Mouse (Mus musculus): ENCODE data around the gene Cryba2. TPM values are rescaled to one million over a fixed set of nuclear protein-coding genes. Genes with fewer than 3 reads are reported as not detected.
A peak's percentile ranks its signal among the peaks of the same experiment; 100 is the strongest.

Gene Cryba2
- total RNA-seq, 2 experiments from 2014 or later = not detected

GRCm38 (mm10) chr1:74885369-74886042 lies 7.4 kb downstream of the Cryba2 start, which contains the start of gene Fev:
TSS of gene Fev (minus strand) at chr1:74885419.
- ATAC-seq (replicated peaks; ENCODE audit: low FRiP score, low TSS enrichment, poor library complexity, severe bottlenecking) = no peak

DNA sequence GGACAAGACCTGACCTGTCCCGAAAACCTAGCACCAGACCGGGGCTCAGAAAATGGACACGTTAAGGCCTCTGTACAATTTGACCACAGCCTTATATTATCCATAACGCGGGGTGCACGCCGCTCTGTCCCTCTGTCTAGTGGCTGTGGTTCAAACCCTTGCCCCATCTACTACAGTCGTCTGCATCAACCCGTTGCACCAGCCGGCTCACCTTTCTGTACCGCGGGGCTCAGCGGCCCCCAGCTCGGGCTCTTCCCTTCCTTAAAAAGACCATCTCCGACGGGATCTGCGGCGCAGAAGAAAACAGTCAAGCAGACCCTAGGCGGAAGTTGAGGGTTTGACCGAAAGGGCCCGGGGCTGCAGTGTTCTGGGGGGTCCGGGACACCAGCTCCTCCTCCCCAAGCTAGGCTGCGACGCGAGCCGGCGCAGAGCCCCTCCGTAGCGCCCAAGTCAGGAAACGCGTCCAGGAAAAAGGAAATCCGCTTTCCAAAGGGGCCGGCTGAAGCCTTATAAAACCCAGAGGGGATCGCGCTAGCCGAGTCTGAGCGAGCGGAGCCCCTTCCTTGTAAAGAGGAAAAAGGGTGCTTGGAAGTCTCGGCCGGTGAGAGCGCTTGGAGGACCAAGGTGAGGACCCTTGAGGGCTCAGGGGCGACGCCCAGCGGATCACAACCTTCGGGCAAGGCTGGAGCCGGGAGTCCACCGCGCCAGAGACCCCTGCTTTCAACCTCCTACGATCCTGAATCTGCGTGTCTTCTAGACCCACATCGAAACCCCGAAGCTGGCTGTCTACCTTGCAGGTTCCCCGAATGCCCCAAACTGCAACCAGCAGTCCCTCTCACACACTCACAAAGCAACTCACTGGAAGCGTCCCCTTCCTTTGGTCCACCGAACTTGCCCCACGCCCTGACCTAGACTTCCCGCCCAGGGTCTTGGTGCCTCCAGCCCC lies 8.5 kb downstream of the Cryba2 start:
- ATAC-seq (replicated peaks; ENCODE audit: low FRiP score, low TSS enrichment, poor library complexity, severe bottlenecking) = no peak

GRCm38 (mm10) chr1:74883441-74883840 lies 9.5 kb downstream of the Cryba2 start:
- no peak for ATAC-seq (replicated peaks; ENCODE audit: low FRiP score, low TSS enrichment, poor library complexity, severe bottlenecking)

DNA sequence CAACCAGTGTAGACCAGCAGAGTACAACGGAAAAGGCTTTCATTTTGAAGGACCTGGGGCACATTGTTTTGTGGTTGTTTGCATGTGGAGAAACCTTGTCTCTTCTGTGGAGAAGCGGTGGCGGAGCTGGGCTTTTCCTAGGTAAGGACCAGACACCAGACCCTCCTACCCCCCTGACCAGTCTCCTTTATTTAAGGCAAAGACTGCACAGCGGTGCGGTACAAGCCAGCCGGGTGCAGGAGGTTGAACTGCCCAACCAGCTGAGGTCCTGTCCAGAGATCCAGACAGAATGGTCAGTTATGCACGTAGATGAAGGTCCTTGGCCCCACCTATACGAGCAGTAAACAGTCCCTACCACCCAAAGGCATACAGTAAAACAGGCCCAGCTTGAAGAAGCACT lies 10.1 kb downstream of the Cryba2 start:
- ATAC-seq (replicated peaks; ENCODE audit: low FRiP score, low TSS enrichment, poor library complexity, severe bottlenecking) = no peak

DNA sequence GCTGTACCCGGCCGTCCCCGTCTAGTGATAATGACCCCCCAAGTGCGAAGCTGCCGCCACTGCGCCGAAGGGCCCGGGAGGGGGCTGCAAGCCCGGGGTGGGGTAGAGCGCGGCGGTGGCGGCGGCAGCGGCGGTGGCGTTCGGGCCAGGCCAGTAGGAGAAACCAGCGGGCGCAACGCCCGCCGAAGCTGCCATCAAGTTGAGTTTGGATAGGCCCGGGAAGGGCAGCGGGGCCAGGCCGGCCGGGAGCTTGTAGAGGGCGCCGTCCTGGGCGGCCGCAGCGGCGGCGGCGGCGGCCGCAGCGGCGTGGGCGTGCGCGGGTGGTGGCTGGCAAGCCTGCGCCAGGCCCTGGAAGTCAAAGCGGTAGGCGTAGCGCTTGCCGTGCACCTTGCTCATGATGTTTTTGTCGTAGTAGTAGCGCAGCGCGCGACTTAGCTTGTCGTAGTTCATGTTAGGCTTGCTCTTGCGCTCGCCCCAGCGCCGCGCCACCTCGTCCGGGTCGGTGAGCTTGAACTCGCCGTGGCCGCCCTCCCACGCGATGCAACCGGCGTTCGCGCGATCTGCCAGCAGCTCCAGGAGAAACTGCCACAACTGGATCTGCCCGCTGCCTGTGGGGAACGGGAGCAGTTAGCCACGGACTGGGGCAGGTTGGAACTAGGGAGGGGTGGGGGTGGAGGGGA lies 10.7 kb downstream of the Cryba2 start:
- no peak for ATAC-seq (replicated peaks; ENCODE audit: low FRiP score, low TSS enrichment, poor library complexity, severe bottlenecking)

- peak; percentile 74; the same call in 1 of the 2 replicates for ATAC-seq (replicated peaks; ENCODE audit: low FRiP score, low TSS enrichment, poor library complexity, severe bottlenecking)
Measured at GRCm38 (mm10) chr1:74880785-74881360, 12.1 kb downstream of the Cryba2 start.

DNA sequence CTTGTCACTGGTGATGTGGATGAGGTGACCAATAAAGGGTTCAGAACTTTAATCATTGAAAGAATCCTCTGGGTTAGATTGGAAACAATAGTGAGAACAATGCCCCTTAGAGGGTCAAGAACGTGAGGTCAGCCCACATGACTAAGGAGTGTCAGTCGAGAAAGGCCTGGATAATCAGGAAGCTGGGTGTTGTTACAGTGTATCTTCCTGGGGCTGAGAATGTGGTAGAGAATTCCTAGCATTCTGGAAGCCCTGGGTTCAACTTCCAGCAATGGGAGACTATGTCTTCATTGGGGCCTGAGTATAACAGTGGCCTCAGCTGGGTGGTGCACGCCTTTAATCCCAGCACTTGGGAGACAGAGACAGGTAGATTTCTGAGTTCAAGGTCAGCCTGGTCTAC lies 15.7 kb downstream of the Cryba2 start:
- no peak for ATAC-seq (replicated peaks; ENCODE audit: low FRiP score, low TSS enrichment, poor library complexity, severe bottlenecking)

DNA sequence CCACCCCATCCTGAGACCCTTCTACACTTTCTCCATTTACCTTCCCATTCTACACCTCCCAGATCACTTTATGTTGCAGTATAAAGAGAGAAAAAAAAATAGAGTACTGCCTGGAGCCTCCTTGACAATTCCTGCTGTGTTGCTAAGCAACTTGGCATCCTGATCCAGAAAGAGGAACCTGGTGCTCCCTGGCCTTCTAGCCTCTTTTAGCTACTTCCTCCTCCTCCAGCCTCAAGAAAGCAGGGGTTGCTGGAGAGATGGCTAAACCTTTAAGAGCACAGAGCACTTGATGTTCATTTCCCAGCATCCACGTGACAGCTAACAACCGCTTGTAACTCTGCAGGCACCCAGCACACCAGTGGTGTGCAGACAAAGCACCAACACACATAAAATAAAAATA lies 20.7 kb downstream of the Cryba2 start:
- ATAC-seq (replicated peaks; ENCODE audit: low FRiP score, low TSS enrichment, poor library complexity, severe bottlenecking) = no peak

- no peak for ATAC-seq (replicated peaks; ENCODE audit: low FRiP score, low TSS enrichment, poor library complexity, severe bottlenecking)
Measured at GRCm38 (mm10) chr1:74861783-74862182, 31.2 kb downstream of the Cryba2 start.

- no peak for ATAC-seq (replicated peaks; ENCODE audit: low FRiP score, low TSS enrichment, poor library complexity, severe bottlenecking)
Measured at GRCm38 (mm10) chr1:74859223-74859984, 33.5 kb downstream of the Cryba2 start.

- no peak for ATAC-seq (replicated peaks; ENCODE audit: low FRiP score, low TSS enrichment, poor library complexity, severe bottlenecking)
Measured at GRCm38 (mm10) chr1:74858805-74859204, 34.1 kb downstream of the Cryba2 start.

DNA sequence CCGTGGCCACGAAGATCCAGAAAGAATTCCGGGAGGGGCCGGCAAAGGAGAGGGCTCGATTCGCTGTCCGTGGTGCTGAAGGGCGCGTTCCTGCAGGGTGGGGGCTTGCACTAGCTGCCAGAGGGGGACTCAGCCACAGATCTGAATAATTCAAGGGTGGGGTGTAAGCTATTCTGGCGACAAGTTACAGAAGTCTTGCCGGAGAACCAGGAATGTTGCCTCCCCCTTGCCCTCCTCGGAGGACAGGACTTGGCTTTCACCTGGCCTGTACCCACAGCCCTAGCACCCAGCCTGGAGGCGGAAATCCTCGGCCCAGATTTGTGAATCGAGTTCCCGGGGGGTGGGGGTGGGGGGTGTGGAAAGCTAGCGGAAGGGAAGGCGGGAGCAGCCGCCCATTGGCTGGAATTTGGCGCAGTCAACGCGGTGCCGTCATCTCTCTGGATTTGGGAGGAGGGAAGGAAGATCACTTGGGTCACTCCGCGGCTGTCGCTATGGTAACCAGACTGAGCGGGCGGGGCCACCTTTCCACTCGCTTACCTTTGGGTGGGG lies 34.7 kb downstream of the Cryba2 start:
- no peak for ATAC-seq (replicated peaks; ENCODE audit: low FRiP score, low TSS enrichment, poor library complexity, severe bottlenecking)

DNA sequence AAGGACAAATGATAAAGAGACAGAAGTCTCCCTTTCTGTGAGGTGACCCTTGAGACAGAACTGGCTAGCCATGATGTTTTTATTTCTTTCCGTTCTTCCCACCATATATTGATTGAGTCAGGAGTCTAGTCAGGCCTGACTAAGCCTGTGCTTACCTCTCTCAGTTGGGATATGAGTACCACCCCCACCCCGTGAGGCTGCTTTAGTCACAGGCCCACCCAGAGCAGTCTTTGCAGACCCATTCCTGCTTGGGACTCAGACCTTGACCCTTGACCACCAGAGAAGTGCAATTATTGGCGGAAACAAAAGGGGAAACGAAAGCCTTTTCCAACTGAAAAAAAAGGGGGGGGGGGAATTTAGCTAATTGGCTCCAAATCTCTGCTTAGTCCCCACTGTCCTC lies 35.3 kb downstream of the Cryba2 start:
- no peak for ATAC-seq (replicated peaks; ENCODE audit: low FRiP score, low TSS enrichment, poor library complexity, severe bottlenecking)

- no peak for ATAC-seq (replicated peaks; ENCODE audit: low FRiP score, low TSS enrichment, poor library complexity, severe bottlenecking)
Measured at GRCm38 (mm10) chr1:74857201-74857600, 35.7 kb downstream of the Cryba2 start.

DNA sequence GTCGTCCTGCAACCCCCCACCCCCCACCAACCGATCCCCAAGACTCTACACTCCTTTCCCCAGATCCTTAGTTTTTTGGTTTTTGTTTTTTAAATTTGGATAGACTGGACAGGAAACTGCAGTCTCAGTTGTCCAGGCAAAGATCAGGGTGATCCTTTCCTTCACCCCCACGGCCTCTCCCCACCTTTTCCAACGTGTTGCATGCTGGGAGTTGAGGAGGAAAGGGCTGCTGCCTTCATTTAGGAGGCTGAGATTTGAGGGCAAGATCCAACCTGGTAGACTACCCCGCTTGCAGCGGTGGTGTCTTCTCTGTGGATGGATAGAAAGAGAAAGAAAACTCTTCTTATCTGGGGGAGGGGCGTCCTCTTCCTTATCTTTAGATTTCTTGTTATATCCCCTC lies 36.2 kb downstream of the Cryba2 start:
- ATAC-seq (replicated peaks; ENCODE audit: low FRiP score, low TSS enrichment, poor library complexity, severe bottlenecking) = no peak

DNA sequence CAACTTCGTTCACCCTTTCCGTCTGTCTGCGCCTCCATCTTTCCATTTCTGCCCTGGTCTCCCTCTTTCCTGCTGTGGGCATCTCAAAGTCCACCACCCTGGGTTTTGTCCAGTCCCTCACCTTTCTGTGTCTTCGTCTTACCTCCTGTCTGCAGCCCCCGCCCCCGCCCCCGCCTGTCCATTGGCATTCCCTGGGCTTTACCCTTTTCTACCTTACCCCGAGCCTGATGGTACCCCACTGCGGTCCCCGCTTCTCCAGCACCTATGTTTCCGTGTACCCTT lies 36.6 kb downstream of the Cryba2 start:
- no peak for ATAC-seq (replicated peaks; ENCODE audit: low FRiP score, low TSS enrichment, poor library complexity, severe bottlenecking)

DNA sequence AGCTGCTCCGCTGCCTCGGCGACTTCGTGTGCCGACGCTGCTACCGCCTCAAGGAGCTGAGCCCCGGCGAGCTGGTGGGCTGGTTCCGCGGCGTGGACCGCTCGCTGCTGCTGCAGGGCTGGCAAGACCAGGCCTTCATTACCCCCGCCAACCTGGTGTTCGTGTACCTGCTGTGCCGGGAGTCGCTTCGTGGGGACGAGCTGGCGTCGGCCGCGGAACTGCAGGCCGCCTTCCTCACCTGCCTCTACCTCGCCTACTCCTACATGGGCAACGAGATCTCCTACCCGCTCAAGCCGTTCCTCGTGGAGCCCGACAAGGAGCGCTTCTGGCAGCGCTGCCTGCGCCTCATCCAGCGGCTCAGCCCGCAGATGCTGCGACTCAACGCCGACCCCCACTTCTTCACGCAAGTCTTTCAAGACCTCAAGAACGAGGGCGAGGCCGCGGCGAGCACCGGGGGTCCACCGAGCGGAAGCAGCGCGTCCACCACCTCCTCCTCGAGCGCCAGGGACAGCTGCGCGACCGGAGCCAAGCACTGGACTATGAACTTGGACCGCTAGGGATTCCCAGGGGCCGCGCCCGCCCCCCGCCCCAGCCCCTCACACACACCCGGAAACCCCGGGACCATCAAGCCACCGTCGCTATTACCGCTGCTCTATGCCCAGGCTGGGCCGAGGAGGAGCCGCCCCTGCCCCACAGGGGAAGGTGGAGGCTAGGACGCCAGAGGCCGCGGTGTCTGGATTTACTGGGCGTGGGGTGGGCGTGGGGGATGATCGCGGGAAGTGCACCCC lies 37.1 kb downstream of the Cryba2 start:
- no peak for ATAC-seq (replicated peaks; ENCODE audit: low FRiP score, low TSS enrichment, poor library complexity, severe bottlenecking)

GRCm38 (mm10) chr1:74855156-74855555 lies 37.8 kb downstream of the Cryba2 start:
- ATAC-seq (replicated peaks; ENCODE audit: low FRiP score, low TSS enrichment, poor library complexity, severe bottlenecking) = no peak
